Mouse (Mus musculus) adrenal gland, postnatal 14 days (tissue): ENCODE data around the gene Sphk1. TPM values are rescaled to one million over a fixed set of nuclear protein-coding genes. Genes with fewer than 3 reads are reported as not detected.
A peak's percentile ranks its signal among the peaks of the same experiment; 100 is the strongest.
"Not testable (repeated sequence)": the region's sequence is repeated elsewhere in the genome, so short reads cannot be mapped to it uniquely, and the experiment has no call there.

Experiments
- DNase-seq: peaks from one replicate; pipeline ENCODE4 v3.0.0; 2021; ENCODE audit warnings: mixed read lengths
- long read RNA-seq, 2 experiments: library from polyadenylated mRNA; stranded (forward); transcript quantifications; one replicate each; pipeline ENCODE4 v2.0.0; 2021
- total RNA-seq: library from RNA; stranded (reverse); gene quantifications from 2 replicates; pipeline ENCODE4 v1.2.3, GENCODE M21; 2021

The Sphk1 gene
- 2.3 and 3.5 TPM in 2 replicates for total RNA-seq
- long read RNA-seq, experiment 1, partial matches to known transcripts = 0 of 1 reads
- long read RNA-seq, experiment 1, other reads (novel, unspliced or antisense) = 1 of 1 reads
- long read RNA-seq, experiment 2, partial matches to known transcripts = 1 of 5 reads
- long read RNA-seq, experiment 2, other reads (novel, unspliced or antisense) = 0 of 5 reads

DNA sequence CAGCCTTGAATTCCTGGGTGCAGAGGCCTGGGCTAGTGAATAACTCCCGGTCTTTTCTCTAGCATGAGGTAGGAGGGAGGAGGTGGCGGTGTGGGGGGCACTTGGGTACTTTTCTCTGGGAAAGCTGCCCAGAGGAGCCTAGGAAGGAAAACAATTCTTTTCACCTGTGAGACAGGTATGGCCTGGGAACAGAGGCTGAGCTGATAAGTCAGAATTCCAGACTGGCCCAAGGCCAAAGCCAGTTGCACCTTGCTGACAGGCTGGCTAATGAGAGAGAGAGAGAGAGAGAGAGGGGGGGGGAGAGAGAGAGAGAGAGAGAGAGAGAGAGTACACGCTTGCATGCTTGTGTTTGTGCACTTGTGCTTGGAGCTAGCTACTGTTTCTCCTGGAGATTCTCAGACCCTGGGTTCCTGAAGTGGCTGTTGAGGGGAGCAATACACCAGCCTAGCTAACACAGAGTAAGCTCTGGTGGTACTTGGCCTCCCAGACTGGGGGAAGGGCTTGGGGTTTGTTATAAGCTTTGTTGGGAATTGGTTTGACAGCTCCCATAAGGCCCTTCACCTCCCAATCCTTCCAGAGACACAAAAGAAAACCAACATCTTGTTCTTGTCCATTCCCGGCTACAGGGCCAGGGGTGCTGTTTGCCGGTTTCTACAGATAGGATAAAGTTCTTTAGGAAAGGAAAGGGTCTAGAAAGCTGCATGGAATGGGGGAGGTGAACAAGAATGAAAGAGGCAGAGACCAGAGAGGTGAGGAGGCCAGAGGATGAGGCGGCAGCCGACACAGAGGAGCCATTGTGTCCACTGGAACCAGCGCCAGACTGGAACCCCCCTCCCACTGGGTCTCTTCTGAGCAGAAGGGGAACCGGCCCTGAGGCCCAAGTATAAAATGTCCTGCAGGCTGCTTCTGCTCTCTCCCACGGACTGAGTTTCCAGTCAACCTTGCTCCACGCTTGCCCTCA is at the start of gene Sphk1:
Gene Sphk1, plus strand, starts transcription at position 739 of the 961 bp plus-strand sequence.
- DNase-seq = no peak

DNA sequence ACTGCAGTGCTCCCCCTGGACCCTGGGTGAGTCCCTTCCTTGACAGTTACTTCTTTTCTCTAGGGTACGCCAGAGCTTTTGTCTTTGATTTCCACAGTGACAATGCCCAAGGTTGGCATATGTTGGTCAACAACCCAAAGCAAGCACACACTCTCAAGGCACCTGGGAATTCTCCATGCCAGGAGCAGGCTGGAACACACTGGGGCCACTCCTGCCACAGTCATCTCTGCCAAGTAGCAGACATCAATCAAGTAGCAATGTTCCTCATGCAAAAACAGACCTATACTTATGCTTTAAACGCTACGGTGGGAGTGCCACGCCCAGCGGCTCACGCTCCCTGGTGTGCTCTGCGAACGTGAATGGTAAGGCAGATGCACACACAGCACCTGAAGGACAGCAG is 49.8 kb upstream of the Sphk1 start:
- no peak for DNase-seq

- DNase-seq = no peak
These were observed 48.9 kb upstream of the Sphk1 start for GRCm38 (mm10) chr11:116481776-116482175.

- no peak for DNase-seq
These were observed 46.5 kb upstream of the Sphk1 start for GRCm38 (mm10) chr11:116484261-116484660.

DNA sequence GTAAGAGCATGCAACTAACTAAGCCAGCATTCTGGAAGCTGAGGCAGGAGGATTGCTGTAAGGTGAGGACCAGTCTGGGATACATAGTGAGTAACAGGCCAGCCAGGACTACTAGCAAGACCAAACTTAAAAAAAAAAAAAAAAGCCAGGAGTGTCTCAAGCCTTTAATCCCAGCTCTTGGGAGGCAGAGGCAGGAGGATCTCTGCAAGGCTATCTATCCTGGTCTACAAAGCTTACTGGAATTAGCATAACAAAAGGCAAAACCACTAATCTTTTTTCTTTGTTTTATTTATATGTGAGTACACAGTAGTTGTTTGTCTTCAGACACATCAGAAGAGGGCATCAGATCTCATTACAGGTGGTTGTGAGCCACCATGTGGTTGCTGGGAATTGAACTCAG is 42.5 kb upstream of the Sphk1 start:
- no peak for DNase-seq

DNA sequence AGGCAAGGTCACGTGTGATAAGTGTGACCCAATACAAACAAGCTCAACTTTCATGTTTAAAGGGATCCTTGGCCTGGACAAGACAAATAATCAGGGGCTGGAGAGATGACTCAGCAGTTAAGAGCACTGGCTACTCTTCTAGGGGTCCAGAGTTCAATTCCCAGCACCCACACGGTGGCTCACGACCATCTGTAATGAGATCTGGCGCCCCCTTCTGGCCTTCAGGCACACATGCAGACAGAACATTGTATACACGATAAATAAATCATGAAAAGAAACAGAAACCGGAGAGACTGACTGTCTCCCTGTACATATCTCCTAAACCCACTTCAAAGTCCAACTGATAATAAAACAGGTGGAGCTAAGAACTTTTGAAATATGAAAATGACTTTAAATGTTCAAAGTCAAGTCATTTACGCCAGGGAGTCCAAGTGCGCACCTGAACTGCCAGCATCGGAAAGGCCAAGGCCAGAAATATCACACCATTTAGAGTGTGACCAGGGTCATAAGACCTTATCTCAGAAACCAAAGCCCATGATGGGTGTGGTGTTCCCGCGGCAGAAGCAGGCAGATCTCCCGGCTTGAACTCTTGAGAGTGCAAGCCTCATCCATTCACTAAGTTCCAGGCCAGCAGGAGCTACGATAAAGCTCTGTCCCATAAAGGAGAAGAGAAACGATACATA is 41.9 kb upstream of the Sphk1 start:
- DNase-seq = peak; percentile 41

GRCm38 (mm10) chr11:116489771-116490231 is 40.9 kb upstream of the Sphk1 start:
- no peak for DNase-seq

DNA sequence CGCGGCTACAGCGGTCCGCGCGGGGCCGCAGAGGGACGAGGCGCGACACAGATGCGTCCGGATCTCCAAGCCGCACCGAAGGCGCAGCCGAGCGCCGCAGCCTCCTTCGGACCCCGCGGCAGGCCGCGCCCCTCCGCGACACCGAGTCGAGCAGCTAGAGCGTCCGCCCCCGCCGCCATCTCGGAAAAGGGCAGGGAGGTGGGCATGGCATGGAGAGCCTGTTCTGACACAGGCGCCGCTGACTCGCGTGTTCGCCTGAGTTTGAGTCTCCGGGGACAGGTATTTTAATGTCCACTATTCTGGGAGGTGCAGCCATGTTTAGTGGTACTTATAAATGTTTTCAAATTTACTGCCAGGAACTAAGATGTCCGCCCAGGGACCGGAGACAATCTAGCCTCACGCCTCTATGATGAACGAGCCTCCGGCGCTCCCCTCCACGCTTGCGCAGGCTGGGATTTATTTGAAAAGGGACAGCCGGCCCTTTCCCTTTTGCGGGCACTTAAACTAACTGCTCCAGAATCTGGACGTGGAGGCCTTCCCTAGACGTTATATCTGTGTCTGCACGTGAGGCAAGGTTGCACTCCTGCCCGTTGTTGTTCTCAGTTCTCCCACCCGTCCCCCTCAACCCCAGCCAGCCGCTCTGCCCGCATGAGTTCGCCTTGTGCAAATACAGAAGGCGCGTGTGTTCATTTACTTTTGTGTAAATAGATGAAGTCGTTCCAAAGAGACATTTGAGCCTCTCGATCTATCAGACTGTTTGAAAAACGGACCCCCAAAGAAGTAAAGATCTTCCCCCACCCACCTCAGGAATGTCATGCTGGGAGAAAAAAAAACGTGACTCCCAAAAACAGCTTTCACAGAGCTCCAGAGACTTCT is 40.3 kb upstream of the Sphk1 start:
- DNase-seq = peak; percentile 94

GRCm38 (mm10) chr11:116491338-116491737 is 39.4 kb upstream of the Sphk1 start:
- no peak for DNase-seq

- not testable (repeated sequence) for DNase-seq
These were observed 38.2 kb upstream of the Sphk1 start for GRCm38 (mm10) chr11:116492507-116492906.

DNA sequence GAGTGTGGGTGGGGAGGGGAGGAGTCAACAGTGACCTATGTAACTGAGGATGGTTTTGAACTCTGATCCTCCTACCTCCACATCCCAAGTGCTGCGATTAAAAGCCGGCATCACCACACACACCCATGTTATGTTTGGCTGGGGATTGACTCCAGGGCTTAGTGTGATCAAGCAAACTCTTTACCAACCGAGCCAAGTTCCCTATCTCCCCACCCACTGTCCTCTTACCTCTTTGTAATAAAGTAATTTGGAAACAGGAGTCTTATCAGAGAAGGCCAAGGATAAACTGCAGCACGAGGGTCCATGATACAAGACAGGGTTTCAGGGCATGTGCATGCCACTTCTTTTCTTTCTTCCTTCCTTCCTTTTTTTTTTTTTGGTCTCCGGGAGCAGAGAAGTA is 37.5 kb upstream of the Sphk1 start:
- no peak for DNase-seq

- DNase-seq = peak; percentile 77
These were observed 36.9 kb upstream of the Sphk1 start, which contains the start of gene Prpsap1 for GRCm38 (mm10) chr11:116493795-116494252. Gene Prpsap1, minus strand, starts transcription at chr11:116494202.

- peak; percentile 70 for DNase-seq
These were observed 36.1 kb upstream of the Sphk1 start for GRCm38 (mm10) chr11:116494474-116495174.

- DNase-seq = no peak
These were observed 33.4 kb upstream of the Sphk1 start for GRCm38 (mm10) chr11:116497313-116497712.

GRCm38 (mm10) chr11:116498596-116498995 is 32.1 kb upstream of the Sphk1 start:
- no peak for DNase-seq

DNA sequence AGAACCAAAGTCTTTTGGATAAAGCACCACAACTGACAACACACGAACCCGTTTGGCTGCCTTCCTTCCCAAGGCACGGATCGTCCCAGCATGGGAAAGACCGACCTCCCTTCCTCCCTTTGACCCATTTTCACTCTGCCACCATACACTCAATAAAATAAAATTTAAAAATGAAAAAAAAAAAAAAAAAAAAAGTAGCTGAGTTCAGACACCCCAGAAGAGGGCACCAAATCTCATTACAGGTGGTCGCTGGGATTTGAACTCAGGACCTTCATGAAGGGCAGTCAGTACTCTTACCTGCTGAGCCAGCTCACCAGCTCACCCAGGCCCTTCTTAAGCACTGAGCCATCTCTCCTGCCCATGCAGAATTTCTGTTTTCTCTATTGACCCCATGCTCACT is 31.7 kb upstream of the Sphk1 start:
- DNase-seq = no peak

GRCm38 (mm10) chr11:116501005-116501746 is 29.5 kb upstream of the Sphk1 start:
- peak; percentile 37 for DNase-seq

- DNase-seq = no peak
These were observed 26.2 kb upstream of the Sphk1 start for GRCm38 (mm10) chr11:116504516-116504915.

- DNase-seq = no peak
These were observed 25.2 kb upstream of the Sphk1 start for GRCm38 (mm10) chr11:116505573-116505972.
